Mouse (Mus musculus) embryonic fibroblast, embryonic 13.5 days (primary cell): Measurements from ENCODE around the gene Adora2a.

ENCODE experiments used
- CTCF ChIP-seq: IDR thresholded peaks from 2 replicates; pipeline ENCODE4 v1.5.1; 2011; ENCODE audit warnings: mild to moderate bottlenecking, control low read depth, low read length, moderate library complexity, borderline replicate concordance; ENCODE audit not compliant: insufficient read depth
- POLR2A ChIP-seq: IDR thresholded peaks from 2 replicates; pipeline ENCODE4 v1.6.1; 2011; ENCODE audit warnings: low read depth, mild to moderate bottlenecking, control low read depth, low read length, moderate library complexity

GRCm38 (mm10) chr10:75298608-75299007 lies 18.1 kb upstream of the Adora2a start:
- TF ChIP-seq POLR2A (no peak), CTCF (no peak)
